Mouse (Mus musculus) limb, embryonic 11.5 days (tissue): ENCODE measurements at regions not wholly inside any gene's neighbourhood (a gene's known extent, or its start where the extent isn't known, plus 50 kb on each side); places are given as distances from the start of the nearest gene placed in this dataset.

Source experiments
- ATAC-seq: fragments of 200-750 bp; cut with Nextera tagmentation; 2 replicates; pipeline ENCODE4 v1.8.0; 2017; ENCODE audit warnings: low read depth; ENCODE audit not compliant: insufficient number of reproducible peaks, low FRiP score, low TSS enrichment
- DNase-seq: peaks from one replicate; pipeline ENCODE4 v3.0.0-alpha.2; 2015; ENCODE audit warnings: low spot score
- H3K27ac ChIP-seq: fragments of 300-500 bp; sonication (generic); replicated peaks from 2 replicates; pipeline ENCODE4 v1.5.1; 2014; ENCODE audit warnings: low read depth, mild to moderate bottlenecking, low read length
- H3K27me3 ChIP-seq: fragments of 300-500 bp; sonication (generic); 2 replicates; pipeline ENCODE4 v1.6.1; 2014; ENCODE audit warnings: mild to moderate bottlenecking, low read length, mixed read lengths; ENCODE audit not compliant: control insufficient read depth, insufficient read depth
- H3K36me3 ChIP-seq: fragments of 300-500 bp; sonication (generic); 2 replicates; pipeline ENCODE4 v1.6.1; 2014; ENCODE audit warnings: mild to moderate bottlenecking, low read length, moderate library complexity, mixed read lengths; ENCODE audit not compliant: control insufficient read depth, insufficient read depth
- H3K4me1 ChIP-seq: fragments of 300-500 bp; sonication (generic); 2 replicates; pipeline ENCODE4 v1.6.1; 2014; ENCODE audit warnings: low read length, mixed read lengths; ENCODE audit not compliant: control insufficient read depth, insufficient read depth
- H3K4me2 ChIP-seq: fragments of 300-500 bp; sonication (generic); 2 replicates; pipeline ENCODE4 v1.6.1; 2014; ENCODE audit warnings: low read depth, mild to moderate bottlenecking, moderate library complexity; ENCODE audit not compliant: severe bottlenecking
- H3K4me3 ChIP-seq: fragments of 300-500 bp; sonication (generic); 2 replicates; pipeline ENCODE4 v1.5.1; 2014; ENCODE audit warnings: low read depth, low read length
- H3K9ac ChIP-seq: fragments of 300-500 bp; sonication (generic); 2 replicates; pipeline ENCODE4 v1.6.1; 2014; ENCODE audit warnings: mild to moderate bottlenecking, low read length
- H3K9me3 ChIP-seq: fragments of 300-500 bp; sonication (generic); 2 replicates; pipeline ENCODE4 v1.6.1; 2016; ENCODE audit warnings: low read length; ENCODE audit not compliant: control insufficient read depth
- WGBS: fragments of 180-500 bp; shearing (Covaris S2); extraction: QIAGEN DNeasy Blood & Tissue Kit; methylation state at CpG from one replicate; pipeline ENCODE4 v1.1.7; 2014; 5-methylcytosine and 5-hydroxymethylcytosine counted together

DNA sequence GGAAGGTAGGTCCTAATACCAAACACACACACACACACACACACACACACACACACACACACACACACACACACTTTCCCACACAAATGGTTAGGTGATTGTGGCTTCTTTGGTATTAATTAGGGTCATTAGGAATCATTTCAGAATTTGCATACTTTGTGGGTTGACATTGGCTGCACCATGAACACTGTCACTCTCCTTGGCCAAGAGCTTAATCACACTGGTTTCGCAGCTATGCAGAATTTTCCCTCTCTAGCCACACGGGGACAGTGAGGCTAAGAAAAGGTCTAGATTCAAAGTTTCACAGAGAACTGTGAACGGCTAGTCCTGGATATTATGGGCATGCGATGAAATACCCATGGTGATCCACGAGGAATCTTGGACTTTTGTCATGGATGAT is 597.5 kb downstream of the Slc4a3 start:
- no peaks in the 10 kb centered on the region for H3K4me1 ChIP-seq
- DNase-seq (no peak), ATAC-seq (no peak)
- 77% methylated on average over 5 of the region's 5 CpGs for WGBS
- H3K9me3 ChIP-seq, result no peaks in the 10 kb centered on the region
- H3K9ac ChIP-seq, result no peak overlapping the region
- H3K27ac ChIP-seq, result no peak overlapping the region
- H3K27me3 ChIP-seq, result no peaks in the 10 kb centered on the region
- H3K36me3 ChIP-seq, result no peaks in the 10 kb centered on the region
- no peak overlapping the region for H3K4me3 ChIP-seq
- no peak overlapping the region for H3K4me2 ChIP-seq

DNA sequence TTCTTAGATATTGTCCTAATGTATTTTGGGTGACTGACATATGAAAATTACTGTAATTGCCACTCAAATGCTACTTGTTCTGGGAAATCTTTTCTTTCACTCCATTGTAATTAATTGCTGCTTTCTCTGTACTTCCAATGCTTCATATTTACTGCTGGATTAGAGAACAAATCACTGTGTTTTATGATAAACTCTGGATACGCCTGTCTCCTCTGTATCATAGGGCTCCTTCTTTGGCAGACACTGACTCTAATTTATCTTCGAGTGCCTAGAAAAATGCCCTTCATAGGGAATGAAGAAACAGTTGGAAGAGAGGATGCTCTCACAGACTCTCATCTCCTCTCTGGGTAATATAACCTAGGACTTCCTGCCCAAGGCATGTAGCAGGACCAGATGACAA is 602.9 kb downstream of the Slc4a3 start:
- Histone ChIP-seq H3K4me3 (no peak overlapping the region), H3K4me2 (no peak overlapping the region), H3K27ac (no peak overlapping the region), H3K27me3 (no peaks in the 10 kb centered on the region), H3K36me3 (no peaks in the 10 kb centered on the region), H3K9me3 (no peaks in the 10 kb centered on the region), H3K4me1 (no peaks in the 10 kb centered on the region), H3K9ac (no peak overlapping the region)
- ATAC-seq (no peak), DNase-seq (no peak)
- 86% methylated on average over 2 of the region's 2 CpGs for WGBS

DNA sequence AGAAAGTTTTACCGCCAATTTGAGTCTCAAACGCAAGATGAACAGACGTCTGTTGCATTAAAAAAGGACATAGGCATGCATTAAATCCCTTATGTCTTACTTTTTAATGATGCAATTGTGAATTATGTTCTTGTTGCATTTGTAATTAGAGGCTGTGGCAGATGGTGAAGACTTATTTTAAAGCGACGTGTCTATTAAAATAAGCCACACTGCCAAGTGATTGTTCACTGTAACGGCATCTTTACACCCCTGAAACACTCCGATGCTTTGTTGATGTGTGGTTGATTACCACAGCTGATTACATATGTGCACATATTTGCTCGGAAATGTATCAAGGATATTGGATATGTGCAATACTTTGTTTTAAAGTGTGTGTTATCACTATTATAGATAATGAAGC is 610.2 kb downstream of the Slc4a3 start:
- no peaks in the 10 kb centered on the region for H3K9me3 ChIP-seq
- no peaks in the 10 kb centered on the region for H3K27me3 ChIP-seq
- no peaks in the 10 kb centered on the region for H3K36me3 ChIP-seq
- no peaks in the 10 kb centered on the region for H3K4me1 ChIP-seq
- H3K27ac ChIP-seq, result no peak overlapping the region
- H3K4me2 ChIP-seq, result no peak overlapping the region
- no peak overlapping the region for H3K9ac ChIP-seq
- WGBS, result 78% methylated on average over 8 of the region's 8 CpGs
- H3K4me3 ChIP-seq, result no peak overlapping the region
- ATAC-seq (no peak), DNase-seq (no peak)

DNA sequence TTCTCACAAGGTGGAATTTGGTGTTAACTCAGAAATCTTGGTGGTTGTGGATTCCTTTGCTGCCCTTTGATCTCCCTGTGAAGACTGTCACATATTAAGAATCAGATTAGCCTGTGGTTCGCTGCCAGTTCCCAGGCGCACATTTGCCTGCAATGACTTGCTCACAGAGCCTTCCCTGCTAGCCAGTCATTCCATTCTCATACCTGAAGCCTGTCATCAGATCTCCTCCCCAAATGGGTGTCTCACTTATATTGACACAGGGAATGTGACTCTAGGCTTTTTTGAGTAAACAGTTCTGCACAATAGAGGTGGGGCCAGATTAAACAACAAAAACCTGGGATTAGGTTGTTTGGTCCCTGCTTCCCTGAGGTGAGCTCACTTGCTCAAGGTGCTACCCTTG is 621.4 kb downstream of the Slc4a3 start:
- H3K4me2 ChIP-seq, result no peak overlapping the region
- DNase-seq (no peak), ATAC-seq (no peak)
- H3K27me3 ChIP-seq, result no peaks in the 10 kb centered on the region
- H3K4me1 ChIP-seq, result no peaks in the 10 kb centered on the region
- H3K36me3 ChIP-seq, result no peaks in the 10 kb centered on the region
- 52% methylated on average over 2 of the region's 2 CpGs for WGBS
- H3K9ac ChIP-seq, result no peak overlapping the region
- H3K4me3 ChIP-seq, result no peak overlapping the region
- no peaks in the 10 kb centered on the region for H3K9me3 ChIP-seq
- no peak overlapping the region for H3K27ac ChIP-seq

DNA sequence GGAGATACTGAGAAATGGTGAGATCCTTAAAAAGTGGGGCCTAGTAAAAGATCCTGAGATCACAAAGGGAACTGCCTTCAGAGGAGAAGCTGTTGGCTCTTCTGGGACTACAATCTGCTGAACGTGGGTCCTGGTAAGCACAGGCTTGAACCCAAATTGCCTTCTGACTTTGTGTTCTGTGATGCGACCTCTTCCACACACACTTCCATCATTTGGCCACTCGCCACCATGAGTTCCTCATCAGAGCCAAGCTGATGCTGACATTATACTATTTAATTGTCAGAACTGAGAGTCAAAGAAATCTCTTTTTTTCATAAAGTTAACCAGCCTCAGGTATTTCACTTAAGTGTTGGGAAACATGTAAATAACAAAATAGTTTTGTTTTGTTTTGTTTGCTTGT is 635.1 kb downstream of the Slc4a3 start:
- no peaks in the 10 kb centered on the region for H3K27me3 ChIP-seq
- no peaks in the 10 kb centered on the region for H3K9me3 ChIP-seq
- no peak overlapping the region for H3K4me2 ChIP-seq
- no peak overlapping the region for H3K4me3 ChIP-seq
- DNase-seq, result no peak
- ATAC-seq, result no peak
- WGBS, result 85% methylated on average over 3 of the region's 3 CpGs
- H3K9ac ChIP-seq, result no peak overlapping the region
- no peaks in the 10 kb centered on the region for H3K4me1 ChIP-seq
- H3K36me3 ChIP-seq, result no peaks in the 10 kb centered on the region
- no peak overlapping the region for H3K27ac ChIP-seq

DNA sequence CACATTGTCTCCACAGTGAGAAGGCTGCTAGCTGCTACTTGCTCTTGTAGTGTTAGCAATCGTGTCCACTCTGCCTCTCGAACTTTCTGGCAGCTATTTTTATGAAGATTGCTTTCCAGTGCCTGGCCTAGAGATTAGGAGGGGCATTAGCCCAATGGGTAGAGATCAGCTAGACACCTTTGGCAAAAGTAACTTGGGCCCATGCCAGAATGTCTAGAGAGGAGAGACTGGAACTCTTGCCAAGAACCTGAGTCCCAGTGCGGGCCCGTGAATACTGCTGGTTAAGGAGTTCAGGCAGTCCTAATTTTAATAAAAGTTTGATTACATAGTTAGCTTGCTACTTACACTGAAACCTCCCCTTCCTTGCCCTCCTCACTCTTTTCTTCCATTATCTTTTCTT is 648.8 kb downstream of the Slc4a3 start:
- Histone ChIP-seq H3K9ac (no peak overlapping the region), H3K4me3 (no peak overlapping the region), H3K27me3 (no peaks in the 10 kb centered on the region), H3K27ac (no peak overlapping the region), H3K36me3 (no peaks in the 10 kb centered on the region), H3K4me2 (no peak overlapping the region), H3K4me1 (no peaks in the 10 kb centered on the region), H3K9me3 (no peaks in the 10 kb centered on the region)
- WGBS, result 80% methylated on average over 4 of the region's 4 CpGs
- no peak for ATAC-seq
- DNase-seq, result no peak

DNA sequence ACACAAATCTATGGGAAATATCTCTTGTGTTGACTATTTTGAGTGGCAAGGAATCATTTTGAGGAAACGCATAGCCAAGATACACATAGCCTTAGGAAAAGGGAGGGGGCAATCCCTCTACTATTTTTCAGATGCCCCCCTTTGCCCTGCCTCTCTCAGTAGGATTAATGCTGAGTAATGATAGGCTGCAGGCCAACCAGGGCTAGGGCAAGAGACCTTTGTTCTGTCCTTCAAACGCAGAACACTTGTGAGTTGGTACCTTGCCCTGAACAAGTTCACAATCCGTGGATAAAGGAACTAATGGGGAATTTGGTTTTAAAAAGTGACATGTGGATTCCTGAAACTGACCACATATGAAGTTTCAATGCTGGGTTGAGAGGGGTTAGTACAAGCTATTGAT is 651.6 kb downstream of the Slc4a3 start:
- WGBS, result 87% methylated on average over 3 of the region's 3 CpGs
- DNase-seq (no peak), ATAC-seq (no peak)
- Histone ChIP-seq H3K4me2 (no peak overlapping the region), H3K27ac (no peak overlapping the region), H3K36me3 (no peaks in the 10 kb centered on the region), H3K4me3 (no peak overlapping the region), H3K9me3 (no peaks in the 10 kb centered on the region), H3K27me3 (no peaks in the 10 kb centered on the region), H3K4me1 (no peaks in the 10 kb centered on the region), H3K9ac (no peak overlapping the region)

DNA sequence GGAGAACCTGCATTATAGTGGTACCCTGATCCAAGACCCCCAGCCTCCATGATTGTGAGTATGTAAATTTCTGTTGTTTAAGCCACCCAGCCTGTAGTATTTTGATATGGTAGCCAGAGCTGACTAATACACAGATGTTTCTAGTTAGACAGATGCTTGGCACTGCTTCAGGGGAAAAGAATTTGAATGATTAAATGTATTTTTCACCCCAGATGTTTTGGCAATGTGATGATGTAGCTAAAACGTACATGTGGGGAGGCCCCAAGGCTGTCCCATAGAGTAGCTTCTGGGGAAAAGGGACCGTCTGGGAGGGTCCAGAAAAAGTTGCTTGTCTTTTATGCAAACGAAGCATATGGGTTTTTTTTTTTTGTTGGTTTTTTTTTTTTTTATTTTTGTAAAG is 654.8 kb downstream of the Slc4a3 start:
- Histone ChIP-seq H3K9ac (no peak overlapping the region), H3K4me1 (no peaks in the 10 kb centered on the region), H3K27ac (no peak overlapping the region), H3K4me2 (no peak overlapping the region), H3K9me3 (no peaks in the 10 kb centered on the region), H3K4me3 (no peak overlapping the region), H3K36me3 (no peaks in the 10 kb centered on the region), H3K27me3 (no peaks in the 10 kb centered on the region)
- ATAC-seq, result no peak
- DNase-seq, result no peak
- WGBS, result 56% methylated on average over 3 of the region's 3 CpGs

DNA sequence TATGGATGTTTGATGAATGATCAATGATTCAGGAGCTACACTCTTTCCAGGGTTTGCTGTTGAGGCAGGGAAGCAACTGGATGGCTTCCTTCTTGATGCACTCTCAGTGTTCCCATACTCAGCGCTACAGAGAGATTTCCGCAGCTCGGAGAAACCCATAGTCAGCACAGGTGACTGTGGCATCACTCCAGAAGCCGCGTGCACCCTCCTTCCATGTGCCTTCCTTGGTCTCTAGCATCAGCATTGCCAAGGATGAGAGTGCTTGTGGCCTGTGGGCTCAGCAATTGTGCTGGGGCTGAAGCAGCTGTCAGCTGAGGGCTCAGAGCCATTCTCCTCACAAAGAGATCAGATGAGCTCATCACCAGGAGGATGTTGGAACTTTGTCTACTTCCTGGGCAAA is 666.4 kb downstream of the Slc4a3 start:
- Histone ChIP-seq H3K4me3 (no peak overlapping the region), H3K4me2 (no peak overlapping the region), H3K36me3 (no peaks in the 10 kb centered on the region), H3K9ac (no peak overlapping the region), H3K27ac (no peak overlapping the region), H3K4me1 (no peaks in the 10 kb centered on the region), H3K9me3 (no peaks in the 10 kb centered on the region), H3K27me3 (no peaks in the 10 kb centered on the region)
- 95% methylated on average over 5 of the region's 5 CpGs for WGBS
- DNase-seq (no peak), ATAC-seq (no peak)
